Mouse (Mus musculus) lung, postnatal 4 days (tissue): ENCODE results near the gene Cp.
"Not testable (repeated sequence)": the region's sequence is repeated elsewhere in the genome, so short reads cannot be mapped to it uniquely, and the experiment has no call there.

Experiments
- DNase-seq, 2 experiments: peaks; one replicate each; pipeline ENCODE4 v3.0.0; 2021

The Cp gene

GRCm38 (mm10) chr3:19956885-19957284, at the start of gene Cp:
Gene Cp (plus strand): TSS chr3:19957054.
- DNase-seq = no peak

DNA sequence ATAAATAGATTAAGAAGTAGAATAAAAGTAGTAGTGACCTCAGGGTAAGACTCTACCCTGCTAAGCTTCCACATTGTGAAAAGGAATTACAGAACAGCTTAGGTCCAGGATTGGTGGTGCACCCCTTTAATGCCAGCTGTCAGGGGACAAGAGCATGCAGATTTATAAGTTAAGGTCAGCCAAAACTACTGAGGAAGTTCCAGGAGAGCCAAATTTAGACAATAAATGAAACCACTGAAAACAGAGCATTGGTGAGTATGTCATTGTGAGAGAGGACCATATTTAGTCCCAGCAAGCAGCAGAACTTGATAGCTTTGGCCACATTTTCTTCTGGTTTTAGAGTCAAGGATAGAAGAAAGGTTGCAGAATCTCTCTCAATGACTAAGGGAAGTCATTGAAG, 8.3 kb upstream of the Cp start:
- DNase-seq = no peak

DNA sequence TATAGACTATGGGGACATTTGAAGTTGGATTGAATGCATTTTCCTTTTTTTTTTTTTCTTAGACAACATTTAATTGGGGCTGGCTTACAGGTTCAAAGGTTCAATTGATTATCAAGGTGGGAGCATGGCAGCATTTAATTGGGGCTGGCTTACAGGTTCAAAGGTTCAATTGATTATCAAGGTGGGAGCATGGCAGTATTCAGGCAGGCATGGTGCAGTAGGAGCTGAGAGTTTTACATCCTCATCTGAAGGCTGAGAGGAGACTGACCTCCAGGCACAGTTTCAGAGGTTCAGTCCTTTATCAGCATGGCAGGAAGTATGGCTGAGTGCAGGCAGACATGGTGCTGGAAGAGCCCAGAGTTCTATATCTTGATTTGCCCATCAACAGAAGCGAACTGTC, 7.5 kb upstream of the Cp start:
- DNase-seq = not testable (repeated sequence)

DNA sequence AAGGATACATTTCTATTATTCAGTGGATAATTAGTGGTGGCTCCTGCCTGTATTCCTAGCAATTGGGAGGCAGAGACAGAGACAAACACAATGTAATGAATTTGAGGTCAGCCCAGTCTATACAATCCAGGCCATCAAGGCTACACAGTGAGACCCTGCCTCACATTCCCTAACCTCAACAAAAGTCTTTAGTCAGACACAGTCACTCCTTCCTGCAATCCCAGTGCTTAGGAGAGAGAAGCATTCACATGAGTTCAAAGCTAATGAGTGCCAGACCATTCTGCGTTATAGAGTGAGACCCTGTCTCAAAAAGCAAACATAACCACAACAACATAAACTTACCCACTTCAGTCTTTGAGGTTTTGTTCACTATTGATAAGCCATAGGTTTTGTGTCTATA, 3.4 kb upstream of the Cp start:
- no peak for DNase-seq

DNA sequence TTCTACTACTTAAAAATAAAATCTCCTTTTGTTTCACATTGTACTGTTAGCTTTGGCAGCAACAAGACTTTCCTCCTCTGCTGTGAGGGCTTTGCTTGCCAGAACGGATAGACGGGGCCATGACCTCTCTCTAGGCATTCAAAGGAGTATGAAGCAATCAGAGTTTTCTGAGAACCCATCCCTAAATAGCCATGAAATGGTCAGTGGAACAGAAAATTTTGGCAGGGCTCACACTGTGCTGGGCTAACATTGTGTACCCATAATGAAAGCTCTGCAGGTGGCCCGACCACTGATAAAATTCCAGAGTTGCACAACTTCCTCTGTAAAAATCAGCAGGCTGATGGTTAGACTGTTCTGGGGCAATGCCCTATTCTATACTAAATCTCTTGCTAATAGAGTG, 3.0 kb upstream of the Cp start:
- peak; percentile 59 to 84 for DNase-seq

GRCm38 (mm10) chr3:19958031-19958430, 1.2 kb downstream of the Cp start:
- DNase-seq = no peak

DNA sequence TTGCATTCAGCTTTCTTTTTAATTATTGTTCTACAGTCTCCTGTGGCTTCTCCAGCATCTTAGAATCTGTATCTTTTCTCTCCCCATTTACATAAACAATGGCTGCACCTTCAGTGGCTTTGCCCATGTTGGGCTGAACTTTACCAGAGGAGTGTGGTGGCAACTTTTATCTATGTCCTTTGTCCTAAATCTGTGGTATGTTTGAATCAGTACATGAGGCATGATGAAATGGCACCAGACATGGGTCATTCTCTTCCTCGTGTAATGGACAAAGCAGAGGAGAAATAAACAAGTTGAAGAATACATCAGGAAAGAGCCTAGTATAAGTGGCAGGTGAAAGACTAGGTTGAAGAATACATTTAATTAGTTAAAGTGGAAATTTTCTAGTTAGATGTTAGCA, 2.1 kb downstream of the Cp start:
- no peak for DNase-seq

DNA sequence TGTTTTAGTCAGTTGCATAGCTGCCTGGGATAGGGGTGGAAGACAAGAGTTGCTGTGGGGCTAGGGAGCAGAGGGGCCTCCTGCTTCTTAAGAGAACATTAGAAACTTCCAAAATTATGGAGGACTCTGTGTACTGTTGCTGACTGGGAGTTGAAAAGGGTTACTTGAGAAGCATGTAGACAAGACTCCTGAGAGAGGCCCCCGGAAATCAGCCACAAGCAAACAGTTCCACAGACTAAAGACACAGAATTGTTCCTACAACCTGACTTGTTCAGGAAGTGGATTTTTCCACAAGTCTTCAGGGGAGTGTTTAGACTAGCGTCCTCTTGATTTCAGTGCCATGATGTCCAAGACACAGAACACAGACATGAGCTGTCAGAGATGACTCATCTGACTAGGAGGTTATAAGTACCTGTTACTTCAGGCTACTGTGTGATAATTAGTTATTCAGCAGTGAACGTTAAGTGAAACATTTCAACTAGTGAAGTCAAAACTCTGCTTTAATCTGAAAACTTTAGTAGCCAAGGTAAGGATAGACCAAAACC, 3.8 kb downstream of the Cp start:
- DNase-seq = no peak

DNA sequence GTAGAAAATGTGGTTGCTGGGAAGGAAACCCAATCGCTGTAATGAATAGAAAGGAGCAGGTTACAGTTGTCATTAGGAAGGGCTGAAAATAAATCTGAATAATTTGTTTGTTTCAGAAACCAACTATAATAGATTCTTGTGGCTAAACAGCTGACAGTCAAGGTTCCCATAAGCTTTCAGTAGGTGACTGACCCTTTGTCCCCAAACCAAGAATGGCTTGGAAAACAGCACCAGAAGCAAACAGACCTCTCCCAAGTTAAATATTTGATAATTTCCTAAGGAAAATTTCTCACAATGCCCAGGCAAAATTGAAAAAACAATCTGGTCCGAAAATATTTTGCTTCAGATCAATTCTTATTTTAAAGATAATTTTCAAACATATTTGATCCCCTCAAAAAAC, 4.5 kb downstream of the Cp start:
- no peak for DNase-seq

- DNase-seq = no peak
Measured at GRCm38 (mm10) chr3:19962769-19963513, 6.1 kb downstream of the Cp start.

- DNase-seq = no peak
Measured at GRCm38 (mm10) chr3:19964625-19965188, 7.9 kb downstream of the Cp start.

GRCm38 (mm10) chr3:19965239-19965638, 8.4 kb downstream of the Cp start:
- no peak for DNase-seq

DNA sequence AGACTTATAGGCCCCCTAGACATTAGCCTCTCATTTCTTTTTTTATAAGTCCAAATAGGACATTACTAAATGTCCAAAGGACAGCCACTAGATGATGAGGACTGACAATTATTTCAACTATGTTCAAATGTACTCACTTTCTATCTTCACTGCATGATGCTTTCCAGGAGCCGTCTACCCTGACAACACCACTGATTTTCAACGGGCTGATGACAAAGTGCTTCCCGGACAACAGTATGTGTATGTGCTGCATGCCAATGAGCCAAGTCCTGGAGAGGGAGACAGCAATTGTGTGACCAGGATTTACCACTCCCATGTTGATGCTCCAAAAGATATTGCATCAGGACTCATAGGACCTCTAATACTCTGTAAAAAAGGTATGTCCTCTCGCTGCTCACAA, 9.2 kb downstream of the Cp start:
- no peak for DNase-seq

GRCm38 (mm10) chr3:19978474-19978873, 21.6 kb downstream of the Cp start:
- DNase-seq = no peak

GRCm38 (mm10) chr3:19981156-19981555, 24.3 kb downstream of the Cp start:
- DNase-seq = no peak

GRCm38 (mm10) chr3:19982846-19983245, 26.0 kb downstream of the Cp start:
- no peak for DNase-seq

DNA sequence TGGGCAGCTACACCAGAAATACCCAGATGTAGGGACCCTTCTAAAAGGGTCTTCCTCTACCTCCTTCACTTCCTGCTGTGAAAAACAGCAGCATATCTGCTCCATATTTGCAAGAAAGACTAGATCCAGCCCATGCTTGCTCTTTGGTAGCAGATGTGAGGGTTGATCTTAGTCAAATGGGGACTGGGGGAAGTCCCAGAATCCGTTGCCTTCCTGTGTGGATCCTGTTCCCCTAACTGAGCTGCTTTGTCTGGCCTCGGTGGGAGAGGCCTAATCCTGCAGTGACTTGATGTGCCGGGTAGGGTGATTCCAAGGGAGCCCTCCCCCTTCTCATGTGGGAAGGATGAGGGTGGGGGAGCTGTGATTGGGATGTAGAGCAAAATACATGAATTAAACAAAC, 29.3 kb downstream of the Cp start:
- DNase-seq = no peak

GRCm38 (mm10) chr3:19990031-19990430, 33.2 kb downstream of the Cp start:
- no peak for DNase-seq

DNA sequence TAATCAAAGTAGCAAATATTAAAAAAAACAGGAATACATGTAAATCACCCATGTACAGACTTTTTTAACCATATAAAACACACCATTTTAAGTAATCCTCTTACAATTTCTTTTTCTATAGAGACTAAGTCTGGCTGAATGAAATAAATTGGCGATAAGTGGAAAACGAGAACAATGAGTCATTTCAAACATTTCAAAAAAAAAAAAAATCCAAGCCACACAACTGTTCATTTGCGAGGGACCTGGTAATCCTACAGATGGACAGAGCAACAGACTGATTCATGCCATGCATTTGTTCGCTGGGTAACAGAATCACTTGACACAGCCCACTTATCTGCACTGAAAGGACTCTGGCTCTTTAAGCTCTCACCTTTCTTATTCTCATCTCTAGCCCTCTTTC, 35.5 kb downstream of the Cp start:
- DNase-seq = no peak

DNA sequence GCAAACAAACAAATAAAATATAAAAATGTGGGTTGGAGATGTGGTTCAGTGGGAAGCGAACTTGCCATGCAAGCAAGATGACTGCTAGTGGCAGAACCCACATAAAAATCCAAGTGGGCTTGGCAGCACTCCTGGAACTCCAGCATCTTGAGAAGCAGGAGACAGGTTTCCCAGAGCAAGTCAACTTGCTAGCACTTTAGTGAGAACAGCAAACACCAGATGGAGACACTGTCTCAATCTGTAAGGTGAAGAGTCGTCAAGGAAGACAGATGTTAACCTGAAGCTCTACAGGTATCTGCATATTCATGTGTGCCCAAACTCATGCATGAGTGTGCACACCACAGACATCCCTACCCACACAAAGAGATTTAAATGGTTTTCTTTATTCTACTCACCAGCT, 42.7 kb downstream of the Cp start:
- no peak for DNase-seq

DNA sequence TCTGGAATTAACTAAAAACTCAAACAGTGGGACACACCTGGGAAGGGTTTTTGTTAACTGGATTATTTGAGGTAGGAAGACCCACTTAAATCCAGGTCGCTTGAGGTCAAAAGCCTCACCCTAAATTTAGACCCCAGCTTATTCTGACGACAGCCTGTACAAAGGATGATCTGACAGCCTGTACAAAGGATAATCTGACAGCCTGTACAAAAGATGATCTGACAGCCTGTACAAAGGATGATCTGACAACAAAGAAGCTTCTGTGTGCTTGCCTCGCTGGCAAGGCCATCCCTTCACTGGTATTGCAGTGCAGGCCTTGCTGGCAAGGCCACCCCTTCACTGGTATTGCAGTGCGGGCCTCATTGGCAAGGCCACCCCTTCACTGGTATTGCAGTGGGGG, 44.0 kb downstream of the Cp start:
- DNase-seq = no peak

- DNase-seq = peak in 1 of 2 experiments; percentile 26
Measured at GRCm38 (mm10) chr3:20002786-20003185, 45.9 kb downstream of the Cp start.

- no peak for DNase-seq
Measured at GRCm38 (mm10) chr3:20004422-20004821, 47.6 kb downstream of the Cp start.

DNA sequence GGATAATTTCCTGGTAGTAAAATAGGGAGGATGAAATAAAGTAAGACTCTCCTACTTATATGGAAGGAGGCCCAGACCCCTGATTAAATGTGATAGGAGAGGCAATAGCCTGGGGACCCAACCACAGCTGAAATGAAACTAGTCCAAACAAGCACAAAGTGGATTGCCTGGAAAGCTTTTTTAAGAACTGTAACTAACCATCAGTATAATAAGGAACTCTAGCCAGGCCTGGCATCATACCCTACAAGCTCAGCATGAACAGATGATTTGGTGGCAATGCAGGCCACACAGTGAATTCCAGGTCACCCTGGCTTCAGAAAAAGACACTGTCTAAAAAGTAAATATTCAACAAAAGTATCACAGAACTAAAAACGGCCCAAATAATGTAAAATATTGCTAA, 48.8 kb downstream of the Cp start:
- DNase-seq = no peak

DNA sequence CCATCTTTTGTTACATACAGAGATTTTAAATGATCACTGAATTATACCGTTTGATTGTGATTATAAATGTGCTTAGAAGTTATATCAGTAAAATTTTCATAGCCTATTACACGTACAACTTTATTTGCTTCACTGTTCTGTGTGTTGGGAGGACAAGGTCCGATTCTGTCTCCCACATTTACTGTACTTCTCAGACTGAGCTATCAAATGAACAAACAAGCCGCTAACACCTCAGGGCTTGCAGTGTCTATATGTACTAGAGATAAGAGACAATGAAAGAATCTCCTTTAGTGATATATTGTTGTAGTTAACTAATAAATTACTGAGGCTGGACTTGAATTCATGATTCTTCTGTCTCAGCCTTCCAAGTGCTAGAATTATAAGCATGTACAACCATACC, 50.4 kb downstream of the Cp start:
- no peak for DNase-seq
